In genomic region chr10:74555326-74555725, GRCm38 (mm10) we compare ENCODE assay signal across 21 mouse cellular contexts.
DNase-seq lines count a peak whose midpoint lies in the region; ATAC-seq and TF ChIP-seq lines count a peak whose summit lies in the region.
"Had no signal": no experiment of that assay in that cellular context is flagged by ENCODE, and none has a peak within 500 bp of the region (broad histone marks: within the 10 kb centered on the region; RNA-seq: fewer than 3 reads in every experiment).

No protein-coding gene starts in this region.

- no peak overlapping the region for H3K4me3 ChIP-seq in kidney, embryonic 15.5 days (replicated peaks)
- no peak overlapping the region for H3K4me3 ChIP-seq in kidney, postnatal 0 days (replicated peaks; ENCODE audit: low read depth, low read length)

- H3K27ac ChIP-seq in kidney, embryonic 15.5 days, result no peak overlapping the region
- no peak overlapping the region for H3K27ac ChIP-seq in kidney, postnatal 0 days

- no peaks in the 10 kb centered on the region for H3K9me3 ChIP-seq in kidney, embryonic 15.5 days (replicated peaks)
- no peaks in the 10 kb centered on the region for H3K9me3 ChIP-seq in kidney, postnatal 0 days (replicated peaks; ENCODE audit: low read length)

- H3K4me2 ChIP-seq in kidney, embryonic 15.5 days, result no peak overlapping the region
- no peak overlapping the region for H3K4me2 ChIP-seq in kidney, postnatal 0 days (ENCODE audit: low read length)

- no peak overlapping the region for H3K9ac ChIP-seq in kidney, embryonic 15.5 days
- H3K9ac ChIP-seq in kidney, postnatal 0 days (ENCODE audit: low read depth, low read length), result no peak overlapping the region

- no peaks in the 10 kb centered on the region for H3K36me3 ChIP-seq in kidney, embryonic 15.5 days
- H3K36me3 ChIP-seq in kidney, postnatal 0 days (ENCODE audit: insufficient read depth, low read length), result no peaks in the 10 kb centered on the region
- H3K36me3 ChIP-seq: G1E had no signal

- DNase-seq in heart, adult 11 months, result peak; percentile 61
- DNase-seq in heart, postnatal 36 days, result no peak
- DNase-seq in kidney, adult 18-20 months, result no peak
- peak; percentile 9 for DNase-seq in kidney, postnatal 0 days (ENCODE audit: low spot score)
- DNase-seq in kidney, postnatal 14 days, result no peak
- DNase-seq: adrenal gland, adult 2 months; adrenal gland, adult 8-10 months; adrenal gland, postnatal 10 days; adrenal gland, postnatal 14 days; adrenal gland, postnatal 25 days; adrenal gland, postnatal 36 days; B cell, adult 2 months; cerebellum, adult 11 months; cerebellum, adult 11-12 months; cerebellum, adult 18-20 months had no signal

- TF ChIP-seq CTCF in kidney, postnatal 0 days (IDR thresholded peaks at IDR 0.05; ENCODE audit: low read depth), result no peak

- peak; percentile 73 for ATAC-seq in kidney, embryonic 15.5 days (replicated peaks; ENCODE audit: low FRiP score)
- ATAC-seq in kidney, postnatal 0 days (replicated peaks; ENCODE audit: low FRiP score, low read depth), result 0 out of 2 replicates have a peak, but pooled peaks have one; percentile 25
- ATAC-seq: activated CD4-positive, CD25-positive, alpha-beta regulatory T cell, adult 4 months; CD4-positive, CD25-positive, alpha-beta regulatory T cell, adult 4 months; Patski had no signal

- 33% methylated on average over 2 of the region's 2 CpGs for WGBS in kidney, embryonic 15.5 days
- WGBS in kidney, postnatal 0 days, result 12% methylated on average over 2 of the region's 2 CpGs

- intact Hi-C loops in heart, postnatal 36 days (cut with DNase I), result no loop called here

- H3K4me1 ChIP-seq in kidney, embryonic 15.5 days, result no peaks in the 10 kb centered on the region
- no peaks in the 10 kb centered on the region; the same call in 1 of the 2 replicates for H3K4me1 ChIP-seq in kidney, postnatal 0 days (replicated peaks; ENCODE audit: insufficient read depth, low read length)

- no peaks in the 10 kb centered on the region for H3K27me3 ChIP-seq in kidney, embryonic 15.5 days
- no peaks in the 10 kb centered on the region for H3K27me3 ChIP-seq in kidney, postnatal 0 days (ENCODE audit: insufficient read depth, low read length)
- H3K27me3 ChIP-seq: CH12.LX, Patski had no signal

Comparison
In these comparisons a context has a peak if more than half of its experiments do, and no peak if none do; other contexts are left out.
1. DNase-seq: peak in heart, adult 11 months (single experiment) and kidney, postnatal 0 days (single experiment); none in heart, postnatal 36 days (0 of 2), kidney, adult 18-20 months (single experiment) and kidney, postnatal 14 days (single experiment).